Mouse (Mus musculus) heart, adult 2 months (tissue): ENCODE measurements around the gene Tbc1d12. TPM values are rescaled to one million over a fixed set of nuclear protein-coding genes. Genes with fewer than 3 reads are reported as not detected.

Experiments used
- DNase-seq, 2 experiments: peaks; one replicate each; pipeline ENCODE4 v3.0.0; 2021
- H3K27ac ChIP-seq: fragments of 200-600 bp; 2 replicates; pipeline ENCODE4 v1.8.1; 2022
- H3K27me3 ChIP-seq: fragments of 200-500 bp; 2 replicates; pipeline ENCODE4 v1.6.1; 2012; ENCODE audit warnings: mild to moderate bottlenecking, low read length, inconsistent platforms, mixed read lengths; ENCODE audit not compliant: control insufficient read depth, insufficient read depth
- H3K36me3 ChIP-seq: fragments of 200-500 bp; 2 replicates; pipeline ENCODE4 v1.6.1; 2012; ENCODE audit warnings: low read length, inconsistent platforms; ENCODE audit not compliant: control insufficient read depth, insufficient read depth
- H3K4me1 ChIP-seq: fragments of 200-500 bp; 2 replicates; pipeline ENCODE4 v1.6.1; 2011; ENCODE audit warnings: low read length; ENCODE audit not compliant: control insufficient read depth, insufficient read depth
- H3K4me3 ChIP-seq: fragments of 200-600 bp; 2 replicates; pipeline ENCODE4 v1.8.1; 2022
- H3K79me2 ChIP-seq: fragments of 200-500 bp; replicated peaks from 2 replicates; pipeline ENCODE4 v1.6.1; 2012; ENCODE audit warnings: mild to moderate bottlenecking, inconsistent platforms, low read length, moderate library complexity, mixed read lengths; ENCODE audit not compliant: control insufficient read depth, insufficient read depth
- H3K9ac ChIP-seq: fragments of 200-500 bp; 2 replicates; pipeline ENCODE4 v1.6.1; 2012; ENCODE audit warnings: low read depth, mild to moderate bottlenecking, control low read depth, inconsistent platforms, low read length, mixed read lengths
- CTCF ChIP-seq: fragments of 200-600 bp; IDR thresholded peaks from 2 replicates; pipeline ENCODE4 v1.8.1; 2022; ENCODE audit warnings: antibody characterized with exemption, mild to moderate bottlenecking, moderate library complexity
- EP300 ChIP-seq: fragments of 200-500 bp; IDR thresholded peaks from 2 replicates; pipeline ENCODE4 v1.6.1; 2011; ENCODE audit warnings: low read depth, low read length, control low read depth; ENCODE audit not compliant: insufficient read depth
- POLR2A ChIP-seq: fragments of 200-500 bp; IDR thresholded peaks from 2 replicates; pipeline ENCODE4 v1.6.1; 2011; ENCODE audit warnings: mild to moderate bottlenecking, low read depth, low read length, control low read depth; ENCODE audit not compliant: insufficient read depth
- WGBS: fragments of 180-500 bp; shearing (Covaris S2); methylation state at CpG from one replicate; pipeline ENCODE4 v1.1.7; 2018; 5-methylcytosine and 5-hydroxymethylcytosine counted together
- intact Hi-C: fragments of 180-260 bp; cut with DNase I; formaldehyde crosslinking; loops from one replicate; pipeline ENCODE4 v1.15.1; 2025
- long read RNA-seq: library from polyadenylated mRNA; stranded (forward); transcript quantifications from one replicate; pipeline ENCODE4 v2.0.0, GENCODE M21; 2021
- polyA plus RNA-seq: library from polyadenylated mRNA; depleted of rRNA; stranded (reverse); fragments of >200 nt; gene quantifications from 2 replicates; pipeline ENCODE4 v1.2.3, GENCODE M21; 2012; rRNA removed
- total RNA-seq, 2 experiments: library from RNA; stranded (reverse); gene quantifications; 2 replicates each; pipeline ENCODE4 v1.2.3; 2021

Tbc1d12 gene
- total RNA-seq (1 to 10 TPM; 6.8 to 7.0 TPM), polyA plus RNA-seq (1.5 and 3.1 TPM in 2 replicates)
- long read RNA-seq, full-length matches to known transcripts: 4 of 4 reads
- long read RNA-seq, partial matches to known transcripts: 0 of 4 reads
- long read RNA-seq, other reads (novel, unspliced or antisense): 0 of 4 reads

DNA sequence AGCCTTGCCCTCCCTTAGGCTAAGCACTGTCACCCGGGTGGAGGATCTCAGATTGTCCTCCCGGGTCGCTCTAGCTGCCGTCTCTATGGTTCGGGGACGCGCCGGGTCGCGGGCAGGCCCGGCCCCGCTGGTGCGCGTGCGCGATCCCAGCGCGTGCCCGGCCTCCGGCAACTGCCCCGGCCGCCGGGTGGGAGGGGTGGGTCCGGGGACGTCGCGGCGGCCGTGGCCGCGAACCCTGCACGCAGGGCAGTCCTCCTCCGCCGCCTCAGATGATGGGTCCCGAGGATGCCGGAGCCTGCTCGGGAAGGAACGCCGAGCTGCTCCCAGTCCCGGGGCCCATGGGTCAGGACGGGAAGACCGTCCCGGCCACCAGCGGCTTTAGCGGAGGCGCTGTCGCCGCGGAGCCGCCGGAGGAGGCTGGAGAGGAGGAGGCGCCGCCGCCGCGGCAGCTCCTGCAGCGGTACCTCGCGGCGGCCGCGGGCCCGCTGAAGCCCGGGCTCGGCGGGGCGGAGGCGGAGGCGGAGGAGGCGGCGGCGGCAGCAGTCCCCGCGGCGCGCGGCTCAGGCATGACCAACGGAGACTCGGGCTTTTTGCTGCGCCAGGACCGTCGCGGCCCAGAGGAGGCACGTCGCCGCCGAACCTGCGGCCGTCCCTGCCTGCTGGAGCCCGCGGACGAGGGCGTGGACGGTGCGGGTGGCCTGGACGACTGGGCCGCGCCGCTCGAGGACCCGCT is at the start of gene Tbc1d12:
Gene Tbc1d12, plus strand, starts transcription at position 142 of the 733 bp plus-strand sequence.
- peak; percentile 84 for TF ChIP-seq POLR2A
- TF ChIP-seq CTCF: peak; percentile 39; the same call in 1 of the 2 replicates
- 0 out of 2 replicates have a peak, but pooled peaks have one; percentile 55 for TF ChIP-seq EP300
- DNase-seq: peak; percentile 96 to 97
- H3K9ac ChIP-seq: peak within 1 kb of the TSS; percentile 96
- H3K27me3 ChIP-seq: no peaks in the 10 kb centered on the region
- WGBS: under 1% methylated on average over 101 of the region's 101 CpGs
- no peaks in the 10 kb centered on the region; the same call in 1 of the 2 replicates for H3K79me2 ChIP-seq
- peak within 1 kb of the TSS; percentile 93 for H3K27ac ChIP-seq
- intact Hi-C loops: loop anchor here (1.0 to 5.0 kb wide), 2 partner anchors 17 to 81 kb away; partner anchors contain the start of gene Noc3l
- peaks cover 3% of the 10 kb centered on the region for H3K4me1 ChIP-seq
- H3K36me3 ChIP-seq: peaks cover 4% of the 10 kb centered on the region; the same call in 1 of the 2 replicates
- peak within 1 kb of the TSS; percentile 64 for H3K4me3 ChIP-seq

DNA sequence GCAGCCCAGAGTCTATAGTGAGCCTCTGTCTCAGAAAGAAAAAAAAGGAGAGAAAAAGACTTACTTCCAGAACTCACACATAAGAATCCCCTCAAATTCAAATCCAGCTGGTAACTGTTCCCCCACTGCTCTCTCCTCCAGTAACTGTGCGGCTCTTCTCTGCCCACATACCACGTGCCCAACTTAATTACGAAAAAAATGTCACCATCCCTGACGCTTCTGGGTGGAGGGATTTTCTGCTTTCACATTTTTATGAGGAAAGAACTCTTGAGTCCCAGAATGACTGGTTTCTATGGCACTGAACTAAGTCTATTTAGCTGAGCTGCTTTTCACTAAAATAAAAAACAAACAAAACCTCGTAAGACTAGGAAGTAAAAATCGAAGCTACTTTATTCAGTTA is 48.6 kb upstream of the Tbc1d12 start:
- H3K36me3 ChIP-seq: peaks cover 2% of the 10 kb centered on the region
- no peaks in the 10 kb centered on the region for H3K79me2 ChIP-seq
- H3K4me1 ChIP-seq: peaks cover 2% of the 10 kb centered on the region; the same call in 1 of the 2 replicates
- no peaks in the 10 kb centered on the region for H3K27me3 ChIP-seq
- intact Hi-C loops: no loop called here
- no peak for DNase-seq
- H3K27ac ChIP-seq: no peak overlapping the region
- TF ChIP-seq CTCF (no peak), EP300 (no peak)
- WGBS: 94% methylated on average over 6 of the region's 6 CpGs
- no peak overlapping the region for H3K9ac ChIP-seq
- H3K4me3 ChIP-seq: no peak overlapping the region

DNA sequence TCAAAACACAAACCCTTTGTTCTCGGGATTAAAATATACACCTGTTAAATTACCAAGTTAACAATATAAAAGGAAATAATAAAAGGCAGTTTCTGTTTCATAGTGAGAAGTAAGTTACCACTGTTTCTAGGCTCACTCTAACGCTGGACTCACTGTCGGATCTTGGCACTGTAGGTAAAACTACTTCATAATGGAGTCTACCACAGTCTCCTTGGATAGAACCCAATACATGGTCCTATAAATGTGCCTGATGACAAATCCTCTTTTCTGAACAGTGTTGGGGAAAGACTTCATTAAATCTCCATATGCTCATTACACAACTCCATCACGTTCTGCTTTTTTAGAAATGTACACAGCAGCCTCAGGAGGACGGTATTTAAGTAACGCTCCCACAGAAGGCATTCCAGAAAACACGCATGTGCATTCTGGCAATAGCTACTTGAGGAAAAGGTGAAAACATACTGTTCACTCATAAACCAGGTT is 42.8 kb upstream of the Tbc1d12 start:
- H3K36me3 ChIP-seq: peaks cover 2% of the 10 kb centered on the region
- intact Hi-C loops: no loop called here
- no peak overlapping the region for H3K4me3 ChIP-seq
- no peaks in the 10 kb centered on the region for H3K79me2 ChIP-seq
- TF ChIP-seq EP300: no peak
- TF ChIP-seq CTCF: no peak
- no peak for TF ChIP-seq POLR2A
- no peaks in the 10 kb centered on the region for H3K4me1 ChIP-seq
- no peak overlapping the region for H3K27ac ChIP-seq
- H3K27me3 ChIP-seq: no peaks in the 10 kb centered on the region
- no peak overlapping the region for H3K9ac ChIP-seq
- no peak for DNase-seq
- 93% methylated on average over 7 of the region's 7 CpGs for WGBS

DNA sequence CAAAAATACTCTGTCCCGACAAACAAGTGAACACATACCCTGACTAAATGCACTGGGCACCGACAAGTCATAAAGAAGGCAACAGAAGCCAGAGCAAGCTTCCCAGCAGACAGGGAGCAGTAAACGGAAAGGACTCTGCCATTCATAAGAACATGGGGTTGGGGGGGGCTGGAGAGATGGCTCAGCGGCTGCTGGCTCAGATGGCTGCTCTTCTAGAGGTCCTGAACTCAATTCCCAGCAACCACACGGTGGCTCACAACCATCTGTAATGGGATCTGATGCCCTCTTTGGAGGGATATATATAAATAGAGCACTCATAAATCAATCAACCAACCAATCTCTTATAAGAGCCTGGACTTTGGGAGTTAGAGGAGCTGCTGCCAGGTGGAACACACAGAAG is 39.8 kb upstream of the Tbc1d12 start:
- H3K27me3 ChIP-seq: no peaks in the 10 kb centered on the region
- 85% methylated on average over 5 of the region's 5 CpGs for WGBS
- no peak for DNase-seq
- H3K79me2 ChIP-seq: no peaks in the 10 kb centered on the region
- H3K4me3 ChIP-seq: no peak overlapping the region
- no peak overlapping the region for H3K27ac ChIP-seq
- no peaks in the 10 kb centered on the region for H3K36me3 ChIP-seq
- intact Hi-C loops: no loop called here
- TF ChIP-seq EP300: no peak
- no peak for TF ChIP-seq POLR2A
- TF ChIP-seq CTCF: no peak
- no peak overlapping the region for H3K9ac ChIP-seq
- H3K4me1 ChIP-seq: no peaks in the 10 kb centered on the region

DNA sequence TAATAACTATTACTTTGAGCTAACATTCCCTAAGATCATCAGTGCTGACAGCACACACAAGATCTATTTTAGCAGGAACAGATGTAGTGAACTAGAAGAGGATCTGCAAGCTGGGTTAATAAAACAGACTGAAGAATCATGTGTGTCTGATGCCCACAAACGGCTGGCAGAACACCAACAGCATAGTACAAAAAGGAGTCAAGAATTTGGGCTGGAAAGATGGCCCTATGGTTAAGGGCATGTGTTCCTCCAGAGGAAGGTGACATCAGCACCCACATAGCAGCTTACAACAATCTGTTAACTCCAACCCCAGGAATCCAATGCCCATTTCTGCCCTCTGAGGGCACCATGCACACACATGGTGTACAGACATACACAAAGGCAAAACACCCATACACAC is 38.1 kb upstream of the Tbc1d12 start:
- intact Hi-C loops: no loop called here
- Histone ChIP-seq H3K79me2 (no peaks in the 10 kb centered on the region), H3K4me3 (no peak overlapping the region), H3K27ac (0 out of 2 replicates have a peak overlapping the region, but pooled peaks have one; percentile 7), H3K36me3 (no peaks in the 10 kb centered on the region; the same call in 1 of the 2 replicates), H3K9ac (no peak overlapping the region), H3K4me1 (no peaks in the 10 kb centered on the region), H3K27me3 (no peaks in the 10 kb centered on the region)
- DNase-seq: no peak
- WGBS: 92% methylated on average over 1 of the region's 1 CpGs
- no peak for TF ChIP-seq CTCF
- TF ChIP-seq POLR2A: no peak
- no peak for TF ChIP-seq EP300

DNA sequence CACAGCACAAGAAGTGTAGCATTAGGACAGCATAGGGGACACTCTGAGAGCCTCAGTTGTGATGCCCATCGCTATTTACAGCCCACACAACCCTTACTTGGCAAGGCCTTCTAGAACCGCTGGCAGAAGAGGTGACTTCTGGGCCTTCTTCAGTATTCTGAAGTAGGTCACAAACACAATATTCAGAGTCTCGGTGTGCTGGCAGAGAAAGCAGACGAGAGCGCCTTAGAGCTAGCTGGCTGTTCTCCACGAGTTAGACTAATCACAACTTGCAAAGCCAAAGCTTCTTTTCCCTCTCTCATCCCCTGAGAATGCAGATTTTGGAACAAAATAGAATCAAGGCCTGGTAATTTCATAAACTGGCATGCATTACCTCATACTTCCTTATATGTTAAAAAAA is 37.6 kb upstream of the Tbc1d12 start:
- intact Hi-C loops: no loop called here
- TF ChIP-seq POLR2A (no peak), CTCF (no peak), EP300 (no peak)
- Histone ChIP-seq H3K36me3 (no peaks in the 10 kb centered on the region; the same call in 1 of the 2 replicates), H3K79me2 (no peaks in the 10 kb centered on the region), H3K27ac (0 out of 2 replicates have a peak overlapping the region, but pooled peaks have one; percentile 7), H3K4me3 (no peak overlapping the region), H3K9ac (no peak overlapping the region), H3K27me3 (no peaks in the 10 kb centered on the region), H3K4me1 (no peaks in the 10 kb centered on the region)
- 45% methylated on average over 6 of the region's 6 CpGs for WGBS
- DNase-seq: peak in 1 of 2 experiments; percentile 26
